Mouse (Mus musculus) lung, adult 18-20 months (tissue): ENCODE data around the gene Gnai2.
A peak's percentile ranks its signal among the peaks of the same experiment; 100 is the strongest.

Experiments
- DNase-seq, 2 experiments: peaks; one replicate each; pipeline ENCODE4 v3.0.0; 2022; ENCODE audit warnings: mixed read lengths in 2 of 2

The Gnai2 gene

GRCm38 (mm10) chr9:107629901-107630425 lies 5.2 kb downstream of the Gnai2 start:
- no peak for DNase-seq

DNA sequence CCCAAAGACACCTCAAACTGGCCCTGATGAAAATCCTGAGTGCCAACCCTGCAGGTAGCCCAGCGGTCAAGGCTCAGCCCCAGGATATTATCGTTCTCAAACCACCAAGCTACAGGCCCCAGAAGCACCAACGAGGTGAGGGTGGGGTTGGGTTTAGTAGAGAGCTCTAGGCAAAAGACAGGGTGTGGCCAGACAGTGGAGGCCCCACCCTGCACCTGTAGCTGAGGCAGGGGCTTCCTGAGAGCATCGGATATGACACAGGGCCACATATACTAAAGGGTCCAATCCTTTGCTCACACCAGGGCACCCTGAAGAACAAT lies 5.8 kb downstream of the Gnai2 start:
- no peak for DNase-seq

- peak; percentile 72 to 73 for DNase-seq
These were observed 6.3 kb downstream of the Gnai2 start for GRCm38 (mm10) chr9:107628721-107629410.

DNA sequence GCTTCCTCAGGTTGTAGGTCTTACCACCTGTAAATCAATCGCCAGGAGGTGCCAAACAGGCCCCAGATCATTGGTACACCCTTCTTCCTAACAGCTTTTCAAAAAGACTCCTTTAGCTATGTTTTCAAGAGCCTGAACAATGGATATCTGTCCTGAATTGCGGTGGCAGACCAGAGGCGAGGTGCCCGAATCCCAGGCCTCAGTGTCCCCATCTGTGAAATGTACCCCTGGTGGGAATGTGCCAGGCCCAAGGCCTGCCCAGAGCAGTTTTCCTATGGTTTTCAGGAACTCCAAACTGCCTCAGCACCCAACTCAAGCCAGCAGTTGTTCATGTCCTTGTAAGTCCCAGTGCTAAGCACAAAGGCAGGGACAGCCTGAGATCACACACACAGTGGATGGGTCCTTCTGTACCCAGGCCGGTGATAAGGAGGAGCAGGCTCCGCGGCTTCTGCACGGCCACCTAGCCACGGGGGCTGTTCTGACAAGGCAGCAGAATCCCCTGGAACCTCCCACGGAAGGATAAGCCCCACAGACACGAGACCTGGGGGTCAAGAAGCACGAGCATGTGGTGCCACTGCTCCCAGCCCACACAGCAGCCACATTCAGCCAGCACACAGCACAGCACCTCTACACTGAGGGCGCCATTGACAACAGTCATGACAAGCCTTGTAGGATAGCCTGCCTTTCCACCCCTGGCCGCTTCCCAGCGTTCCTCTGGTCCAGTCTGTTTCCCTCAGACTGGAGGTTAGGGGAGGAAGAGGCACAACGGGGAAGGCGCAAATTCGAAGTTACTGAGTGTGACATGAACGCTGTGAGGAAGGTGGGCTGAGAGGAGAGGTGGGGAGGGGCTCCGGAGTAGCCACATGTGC lies 7.5 kb downstream of the Gnai2 start:
- no peak for DNase-seq

DNA sequence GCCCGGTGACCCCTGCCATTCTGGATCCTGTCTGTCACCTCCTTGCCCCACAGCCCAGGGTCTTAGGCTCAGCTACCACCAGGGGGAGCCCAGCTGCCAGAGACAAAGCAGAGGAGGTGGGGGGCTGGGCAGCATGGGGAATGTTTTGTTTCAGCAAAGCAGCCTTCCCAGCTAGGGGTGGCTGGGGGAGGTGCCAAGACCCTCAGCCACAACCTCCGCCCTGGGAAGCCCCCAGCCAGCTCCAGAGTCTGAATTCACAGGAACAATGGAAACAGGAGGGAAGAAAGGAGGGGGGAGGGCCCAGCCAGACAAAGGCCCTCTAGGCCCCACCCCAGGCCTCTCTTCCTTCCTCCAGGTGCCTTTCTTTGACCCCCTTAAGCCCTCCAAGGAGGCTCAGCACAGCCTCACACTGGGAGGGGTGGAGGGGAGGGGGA lies 8.3 kb downstream of the Gnai2 start:
- peak; percentile 77 to 88 for DNase-seq

GRCm38 (mm10) chr9:107626158-107626843 lies 8.9 kb downstream of the Gnai2 start:
- no peak for DNase-seq

GRCm38 (mm10) chr9:107625351-107626128 lies 9.6 kb downstream of the Gnai2 start:
- DNase-seq = no peak

DNA sequence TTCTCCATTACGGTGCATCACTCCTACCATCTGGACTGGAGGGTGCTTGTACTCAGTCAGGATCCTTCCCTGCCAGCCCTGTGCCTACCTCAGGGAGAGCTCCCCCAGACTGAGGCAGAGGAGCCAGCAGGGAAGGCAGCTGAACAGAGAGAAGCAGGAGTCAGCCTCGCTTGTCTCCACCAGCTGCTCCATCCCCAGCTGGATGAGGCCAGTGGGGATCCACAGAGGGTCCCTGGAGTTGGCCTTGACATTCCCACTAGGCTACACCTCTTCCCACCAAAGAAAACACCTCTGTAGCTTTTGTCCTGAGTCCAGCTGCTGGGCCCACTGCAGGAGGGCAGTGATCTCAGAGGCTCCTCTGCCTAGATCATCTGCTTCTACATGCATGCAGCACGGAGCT lies 10.2 kb downstream of the Gnai2 start:
- no peak for DNase-seq

GRCm38 (mm10) chr9:107624539-107624938 lies 10.6 kb downstream of the Gnai2 start:
- DNase-seq = peak; percentile 76 to 79

- DNase-seq = peak in 1 of 2 experiments; percentile 47
These were observed 14.2 kb downstream of the Gnai2 start for GRCm38 (mm10) chr9:107620954-107621353.

DNA sequence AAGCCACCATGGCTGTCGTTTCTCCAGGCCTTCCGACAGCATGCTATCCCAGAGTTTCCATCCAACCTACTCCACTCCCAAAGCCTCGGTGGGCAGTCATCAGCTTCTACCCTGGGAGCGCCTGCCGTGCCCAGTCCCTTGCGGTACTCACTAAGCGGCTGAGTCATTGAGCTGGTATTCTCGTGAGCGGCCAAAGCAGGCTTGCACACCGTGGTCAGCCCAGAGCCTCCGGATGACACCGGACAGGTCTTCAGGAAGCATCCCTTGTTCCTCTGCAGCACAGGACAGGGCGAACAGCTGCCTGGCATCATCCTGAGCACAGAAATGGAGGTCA lies 15.7 kb downstream of the Gnai2 start:
- no peak for DNase-seq

- peak in 1 of 2 experiments; percentile 70 for DNase-seq
These were observed 16.2 kb downstream of the Gnai2 start for GRCm38 (mm10) chr9:107618778-107619545.

- peak in 1 of 2 experiments; percentile 45 for DNase-seq
These were observed 17.1 kb downstream of the Gnai2 start for GRCm38 (mm10) chr9:107618098-107618497.

GRCm38 (mm10) chr9:107617461-107617860 lies 17.7 kb downstream of the Gnai2 start:
- DNase-seq = no peak

- no peak for DNase-seq
These were observed 20.1 kb downstream of the Gnai2 start for GRCm38 (mm10) chr9:107615035-107615434.

DNA sequence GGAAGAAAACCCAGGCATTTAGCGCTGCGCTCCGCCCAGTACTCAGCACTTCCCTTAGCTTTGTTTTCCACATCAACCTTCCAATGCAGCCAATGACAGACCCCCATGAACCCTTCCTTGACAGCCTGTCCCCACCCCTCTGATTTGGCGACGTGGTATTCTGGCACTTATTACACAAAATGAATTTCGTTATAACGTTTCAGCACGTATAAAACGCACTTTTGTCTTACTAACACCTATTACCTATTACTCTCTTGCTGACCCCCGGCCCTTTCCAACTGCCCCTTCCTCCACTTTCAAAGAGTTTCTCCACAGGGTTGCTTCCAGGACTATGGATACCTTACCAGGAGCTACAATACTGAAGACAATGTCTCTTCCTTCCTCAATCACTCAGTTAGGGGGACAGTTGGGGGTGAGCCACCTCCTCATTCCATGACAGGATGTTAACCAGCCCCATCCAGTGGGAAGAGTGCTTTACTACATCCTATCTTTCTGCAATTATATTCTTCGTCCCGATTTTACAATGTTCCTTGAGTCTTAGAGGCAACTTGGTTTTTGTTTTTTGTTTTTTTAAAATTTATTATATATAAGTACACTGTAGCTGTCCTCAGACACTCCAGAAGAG lies 22.1 kb downstream of the Gnai2 start:
- DNase-seq = no peak

DNA sequence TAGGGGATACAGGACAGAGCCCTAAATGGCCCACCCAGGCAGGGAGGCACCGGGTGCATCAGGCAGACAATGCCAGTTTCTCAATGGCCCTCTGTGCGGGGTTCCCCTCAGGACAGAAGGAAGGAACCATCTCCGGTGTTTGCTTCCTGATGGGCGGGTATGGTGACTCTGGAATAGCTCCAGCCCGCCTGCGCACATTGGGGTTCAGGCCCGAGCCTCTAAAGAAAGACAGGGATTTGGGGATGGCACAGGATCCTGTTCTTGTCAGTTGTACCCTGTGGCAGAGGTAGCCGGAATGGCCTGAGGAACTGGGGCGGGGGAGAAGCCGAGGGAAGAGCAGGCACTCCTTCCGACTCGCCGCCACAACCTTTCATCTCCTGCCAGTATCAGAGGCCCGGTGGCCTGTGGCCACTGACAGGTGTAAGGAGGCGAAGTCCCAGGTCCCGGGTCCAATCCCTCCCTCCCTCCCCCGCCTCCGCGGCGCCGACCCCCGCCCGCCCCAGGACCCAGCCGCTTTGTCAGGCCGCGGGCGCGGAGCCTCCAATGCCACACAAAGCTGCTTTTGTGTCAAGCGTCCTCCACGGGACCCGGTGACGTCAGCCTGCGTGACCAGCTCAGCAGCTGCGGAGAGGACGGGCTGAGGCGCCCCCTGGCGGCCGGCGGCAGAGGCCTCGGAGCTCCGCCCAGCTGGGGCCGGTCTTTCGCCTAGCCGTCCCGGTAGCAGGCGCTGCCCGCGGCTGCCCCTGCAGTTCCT lies 22.8 kb downstream of the Gnai2 start:
- DNase-seq = peak; percentile 98 to 99

- no peak for DNase-seq
These were observed 23.5 kb downstream of the Gnai2 start for GRCm38 (mm10) chr9:107611456-107612190.

- no peak for DNase-seq
These were observed 25.7 kb downstream of the Gnai2 start for GRCm38 (mm10) chr9:107609433-107609830.
